Mouse (Mus musculus): ENCODE measurements around the gene Nxph4.

Nxph4 gene

GRCm38 (mm10) chr10:127534036-127534928 is at the start of gene Nxph4:
TSS of gene Nxph4 (minus strand) at chr10:127534559.
- in situ Hi-C loops (cut with MboI, MseI): no loop called here

- in situ Hi-C loops (cut with MboI, MseI): no loop called here
These were observed 49.3 kb upstream of the Nxph4 start for GRCm38 (mm10) chr10:127583649-127584048.

- in situ Hi-C loops (cut with MboI, MseI): no loop called here
These were observed 46.9 kb upstream of the Nxph4 start for GRCm38 (mm10) chr10:127581291-127581690.

GRCm38 (mm10) chr10:127577982-127578381 is 43.6 kb upstream of the Nxph4 start:
- in situ Hi-C loops (cut with MboI, MseI): loop anchor here (5.0 kb wide), 1 partner anchor 39 kb away; no protein-coding TSS in a partner anchor

DNA sequence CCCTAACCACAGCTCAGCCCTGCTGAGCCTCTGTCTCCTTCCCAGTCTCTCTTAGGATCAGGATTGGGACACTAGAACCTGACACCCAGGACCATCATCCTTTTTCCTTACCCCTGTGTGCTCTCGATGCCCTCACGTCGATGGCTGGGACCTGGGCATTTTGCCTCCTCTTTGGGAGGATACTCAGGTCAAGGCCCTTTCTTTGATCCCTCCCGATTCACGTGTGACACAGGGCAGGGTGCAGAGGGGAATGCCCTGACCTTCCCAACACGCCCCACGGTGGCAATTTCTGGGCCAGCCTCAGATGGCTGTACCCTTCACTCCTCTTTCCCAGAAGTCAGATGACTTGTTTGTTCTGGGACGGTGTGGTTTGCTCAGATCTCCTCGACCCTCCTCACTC is 42.8 kb upstream of the Nxph4 start:
- in situ Hi-C loops (cut with MboI, MseI): loop anchor here (5.0 kb wide), 1 partner anchor 40 kb away; no protein-coding TSS in a partner anchor

DNA sequence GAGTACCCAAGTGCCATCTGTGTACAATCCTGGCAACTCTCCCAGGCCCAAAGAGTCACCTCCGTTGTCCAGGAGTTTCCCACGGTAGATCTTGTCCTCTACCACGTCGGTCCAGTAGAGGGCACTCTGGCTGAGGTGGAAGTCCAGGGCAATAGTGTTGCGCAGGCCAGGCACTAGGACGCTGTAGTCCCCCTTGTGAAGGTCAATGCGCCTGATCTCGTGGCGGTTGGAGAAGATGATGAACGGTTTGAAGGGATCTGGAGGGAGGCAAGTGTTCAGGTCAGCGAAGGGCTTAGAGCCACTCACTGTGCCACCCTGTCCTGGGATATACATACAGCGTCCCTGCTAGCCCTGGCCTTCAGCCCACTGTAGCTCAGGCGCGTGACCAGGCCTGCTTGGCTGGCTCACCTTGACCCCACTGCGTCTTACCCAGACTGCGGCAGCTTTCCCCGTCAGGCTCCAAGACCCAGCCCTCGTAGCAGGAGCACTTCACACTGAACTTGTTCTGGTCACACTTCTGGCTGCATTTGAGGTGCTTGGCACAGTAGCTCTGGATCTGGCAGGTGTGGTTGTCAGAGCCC is 42.1 kb upstream of the Nxph4 start:
- in situ Hi-C loops (cut with MboI, MseI): loop anchor here (5.0 kb wide), 1 partner anchor 41 kb away; no protein-coding TSS in a partner anchor

DNA sequence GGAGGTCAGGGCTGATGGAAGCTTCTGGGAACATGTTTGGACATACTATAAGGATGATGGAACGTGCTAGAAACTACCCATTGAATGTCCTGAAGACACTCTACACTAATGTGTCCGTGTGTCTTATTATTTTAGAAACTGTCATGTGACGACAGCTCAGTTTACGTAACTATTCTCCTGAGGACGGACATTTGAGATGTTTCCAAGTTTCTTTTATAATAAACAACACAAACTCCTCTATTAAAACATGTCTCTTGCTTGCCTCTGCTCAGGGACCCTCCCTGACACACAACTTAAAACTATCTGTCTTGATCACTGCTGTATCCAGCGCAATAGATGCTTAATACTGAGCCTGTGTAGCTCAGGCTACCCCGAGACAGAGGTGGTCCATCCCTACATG is 41.4 kb upstream of the Nxph4 start:
- in situ Hi-C loops (cut with MboI, MseI): loop anchor here (5.0 kb wide), 1 partner anchor 42 kb away; no protein-coding TSS in a partner anchor

DNA sequence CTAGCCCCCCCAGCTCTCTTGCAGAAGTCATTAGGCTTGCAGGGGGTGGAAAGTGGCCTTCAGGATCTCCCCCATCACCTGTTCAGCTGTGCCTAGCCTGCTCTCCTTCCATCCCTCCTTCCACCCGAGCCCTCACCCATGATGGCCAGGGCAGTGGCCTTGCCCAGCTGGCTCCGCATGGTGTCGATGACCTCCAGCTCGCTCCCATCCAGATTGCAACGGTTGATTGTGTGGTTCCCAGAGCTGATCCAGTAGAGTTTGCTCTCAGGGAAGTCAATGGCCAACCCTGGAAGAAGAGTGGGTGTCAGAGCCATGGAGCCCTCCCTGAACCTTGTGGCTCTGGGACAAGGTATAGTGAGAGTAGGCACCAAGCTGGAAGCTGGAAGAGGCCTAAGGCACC is 37.9 kb upstream of the Nxph4 start:
- in situ Hi-C loops (cut with MboI, MseI): no loop called here

- in situ Hi-C loops (cut with MboI, MseI): no loop called here
These were observed 36.7 kb upstream of the Nxph4 start for GRCm38 (mm10) chr10:127570937-127571641.

- in situ Hi-C loops (cut with MboI, MseI): no loop called here
These were observed 36.0 kb upstream of the Nxph4 start for GRCm38 (mm10) chr10:127570384-127570783.

DNA sequence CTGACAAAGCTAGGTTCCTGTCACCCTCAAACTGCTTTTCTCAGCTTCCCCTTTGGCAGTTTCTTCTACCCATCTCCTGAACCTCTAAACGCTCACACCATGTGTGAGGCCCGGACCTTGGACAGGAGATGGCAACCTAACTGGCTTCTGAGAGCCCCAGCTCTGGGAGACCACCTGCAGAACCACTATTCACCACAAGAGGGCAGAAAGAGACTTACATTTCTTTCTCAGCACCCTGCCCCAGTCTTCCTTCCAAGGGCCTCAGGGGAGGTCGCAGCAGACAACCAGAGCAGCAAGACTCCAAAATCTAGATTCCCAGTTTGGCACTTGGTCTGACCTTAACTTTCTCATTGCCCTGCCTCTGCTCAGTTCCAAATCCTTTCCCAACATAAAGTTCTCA is 35.1 kb upstream of the Nxph4 start:
- in situ Hi-C loops (cut with MboI, MseI): no loop called here

DNA sequence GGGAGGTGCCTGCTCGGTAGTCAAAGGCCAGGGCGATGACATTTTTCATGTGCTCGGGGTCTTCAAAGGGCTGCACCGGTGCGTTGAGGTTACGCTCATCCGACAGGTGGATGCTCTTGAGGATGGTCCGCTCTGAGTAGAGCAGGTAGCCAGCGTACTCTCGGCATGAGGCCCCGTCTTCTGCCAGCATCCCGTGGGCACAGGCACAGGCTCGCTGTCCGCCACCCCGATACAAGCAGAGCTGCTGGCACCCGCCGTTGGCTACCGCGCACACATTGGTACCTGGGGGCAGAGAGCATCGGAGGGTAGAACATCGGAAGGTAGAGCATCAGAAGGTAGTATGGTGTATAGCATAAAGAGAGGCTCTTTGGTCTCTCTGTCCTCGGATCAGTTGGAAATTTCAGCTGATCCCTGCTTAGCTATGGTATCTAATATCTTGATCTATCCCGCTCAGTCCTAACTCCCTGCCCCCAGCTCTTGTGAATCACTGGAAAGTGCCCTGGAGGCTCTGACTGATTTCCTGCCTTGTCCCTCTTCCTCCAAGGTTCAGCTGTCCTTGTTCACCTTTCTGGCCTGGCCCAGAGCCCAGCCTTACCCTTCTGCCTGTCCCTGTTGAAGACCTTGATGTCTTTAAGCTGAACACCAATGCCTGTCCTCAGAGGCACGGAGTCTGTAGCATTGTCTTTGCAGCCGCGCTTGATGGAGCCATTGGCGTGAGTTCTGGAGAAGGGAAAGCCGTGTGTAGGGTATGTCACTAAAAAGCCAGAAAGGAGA is 32.4 kb upstream of the Nxph4 start:
- in situ Hi-C loops (cut with MboI, MseI): no loop called here

DNA sequence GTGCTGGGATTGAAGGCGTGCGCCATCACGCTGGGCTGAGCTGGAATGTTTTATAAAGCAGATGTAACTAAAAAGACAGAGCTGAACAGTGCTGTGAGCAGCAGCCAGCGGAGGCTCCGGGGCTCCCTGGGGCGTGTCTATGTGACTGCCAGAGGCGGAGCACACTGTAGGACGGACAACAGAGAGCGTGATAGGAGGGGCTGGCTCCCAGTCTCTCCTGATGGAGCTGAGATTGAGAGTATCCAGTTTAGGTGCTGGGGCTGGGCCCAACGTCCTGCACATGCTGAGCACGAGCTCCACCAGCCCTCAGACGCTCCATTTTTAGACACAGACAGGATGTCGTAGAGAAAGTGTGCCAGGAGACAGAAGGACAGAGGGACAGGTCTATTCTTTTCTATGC is 29.9 kb upstream of the Nxph4 start:
- in situ Hi-C loops (cut with MboI, MseI): no loop called here

GRCm38 (mm10) chr10:127563840-127564239 is 29.5 kb upstream of the Nxph4 start:
- in situ Hi-C loops (cut with MboI, MseI): no loop called here

- in situ Hi-C loops (cut with MboI, MseI): no loop called here
These were observed 26.8 kb upstream of the Nxph4 start for GRCm38 (mm10) chr10:127561145-127561544.

DNA sequence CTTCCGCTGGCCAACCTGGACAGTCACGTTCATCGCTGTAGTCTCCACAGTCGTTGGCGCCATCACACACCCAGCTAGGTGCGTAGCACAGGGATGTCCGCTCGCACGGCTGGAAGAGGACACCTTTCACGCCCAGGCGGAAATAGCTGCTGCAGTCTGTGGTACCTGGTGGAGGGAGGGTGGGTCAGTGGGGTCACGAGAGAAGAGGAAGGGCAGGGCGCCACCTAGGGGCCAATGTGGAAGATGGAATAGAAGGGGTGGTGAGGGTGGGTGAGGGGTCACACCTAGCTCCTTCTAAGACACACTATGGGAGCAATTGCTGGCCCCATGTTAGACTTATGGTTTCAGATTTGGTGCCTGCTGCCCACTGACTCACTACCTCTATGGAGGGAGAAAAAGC is 23.0 kb upstream of the Nxph4 start:
- in situ Hi-C loops (cut with MboI, MseI): no loop called here

DNA sequence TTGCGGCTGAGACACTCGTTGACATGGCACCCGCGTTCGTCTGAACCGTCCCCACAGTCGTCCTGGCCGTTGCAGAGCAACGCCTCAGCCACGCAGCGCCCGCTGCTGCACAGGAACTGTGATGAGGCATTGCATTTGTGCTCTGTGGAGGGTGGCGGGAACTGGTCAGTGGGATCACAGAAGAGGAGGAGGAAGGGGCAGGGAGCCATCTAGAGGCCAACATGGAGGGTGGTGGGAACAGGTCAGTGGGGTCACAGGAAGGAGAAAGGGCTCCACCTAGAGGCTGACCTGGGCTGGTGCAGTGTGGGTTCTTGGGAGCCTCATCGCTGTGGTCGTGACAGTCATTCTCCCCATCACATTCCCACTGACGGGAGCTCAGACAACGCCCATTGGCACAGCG is 21.3 kb upstream of the Nxph4 start:
- in situ Hi-C loops (cut with MboI, MseI): no loop called here

DNA sequence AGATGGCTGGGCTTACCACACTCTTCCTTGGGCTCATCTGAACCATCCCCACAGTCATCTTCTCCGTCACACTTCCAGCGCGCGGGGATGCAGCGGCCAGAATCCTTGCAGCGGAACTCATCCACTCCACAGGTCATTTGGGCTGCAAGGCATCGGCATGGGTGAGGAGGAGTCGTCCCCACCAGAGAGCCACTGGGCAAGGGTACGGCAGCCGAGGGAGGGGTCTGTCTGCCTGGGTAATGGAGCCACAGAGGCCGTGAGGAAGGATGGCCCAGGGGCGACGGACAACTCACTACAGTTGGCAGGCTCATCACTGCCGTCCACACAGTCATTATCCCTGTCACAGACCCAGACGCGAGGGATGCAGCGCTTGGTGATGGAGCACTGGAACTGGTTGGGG is 15.5 kb upstream of the Nxph4 start:
- in situ Hi-C loops (cut with MboI, MseI): no loop called here

DNA sequence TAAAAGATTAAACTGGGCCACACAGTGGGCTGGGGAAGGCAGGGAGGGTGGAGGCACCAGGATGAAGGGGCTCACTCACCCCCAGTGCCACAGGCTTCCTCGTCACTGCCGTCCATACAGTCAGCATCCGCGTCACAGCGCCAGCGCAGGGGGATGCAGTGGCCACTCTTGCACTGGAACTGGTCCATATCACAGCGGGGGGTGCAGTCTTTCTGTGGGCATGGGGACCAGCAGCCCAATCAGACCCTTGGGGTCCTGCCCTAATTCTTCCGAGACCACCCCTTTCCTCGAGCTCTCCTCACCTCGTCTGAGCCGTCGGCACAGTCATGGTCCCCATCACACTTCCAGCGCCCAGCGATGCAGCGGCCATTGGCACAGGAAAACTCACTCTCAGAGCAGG is 13.9 kb upstream of the Nxph4 start:
- in situ Hi-C loops (cut with MboI, MseI): no loop called here

- in situ Hi-C loops (cut with MboI, MseI): no loop called here
These were observed 12.1 kb upstream of the Nxph4 start for GRCm38 (mm10) chr10:127546505-127546904.

DNA sequence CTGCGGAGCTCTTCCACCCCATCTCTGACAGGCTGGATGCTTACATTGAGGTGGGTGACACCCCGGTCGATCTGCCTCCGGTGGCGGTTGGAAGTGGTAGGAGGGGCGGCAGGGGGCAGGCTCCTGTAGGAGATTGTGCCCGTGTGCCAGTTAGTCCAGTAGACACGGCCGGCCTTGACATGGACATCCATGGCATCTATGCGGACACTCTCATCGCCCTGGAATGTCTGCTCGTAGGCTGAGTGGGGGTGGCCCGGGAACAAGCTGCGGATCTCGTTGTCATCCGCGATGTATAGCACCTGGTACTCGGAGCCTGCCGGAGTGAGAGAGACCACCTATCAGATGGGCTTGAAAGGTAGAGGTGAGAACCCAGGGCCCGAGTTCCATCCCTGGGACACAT is 10.0 kb upstream of the Nxph4 start:
- in situ Hi-C loops (cut with MboI, MseI): loop anchor here (5.0 kb wide), 1 partner anchor 37 kb away; no protein-coding TSS in a partner anchor
